Mouse (Mus musculus): Measurements from ENCODE around the gene Qrich2.
A peak's percentile ranks its signal among the peaks of the same experiment; 100 is the strongest.

The Qrich2 gene

GRCm38 (mm10) chr11:116406231-116406728 is 59.8 kb downstream of the Qrich2 start:
- H3K36me3 ChIP-seq (ENCODE audit: control insufficient read depth, insufficient read depth, low read length, poor library complexity, severe bottlenecking) = no peaks in the 10 kb centered on the region
- no peaks in the 10 kb centered on the region for H3K27me3 ChIP-seq (ENCODE audit: control insufficient read depth, insufficient read depth, low read length, poor library complexity, severe bottlenecking)
- DNase-seq (ENCODE audit: low read depth, low spot score) = peak; percentile 79

GRCm38 (mm10) chr11:116405601-116406000 is 60.4 kb downstream of the Qrich2 start:
- Histone ChIP-seq H3K36me3 (ENCODE audit: control insufficient read depth, insufficient read depth, low read length, poor library complexity, severe bottlenecking) (no peaks in the 10 kb centered on the region), H3K27me3 (ENCODE audit: control insufficient read depth, insufficient read depth, low read length, poor library complexity, severe bottlenecking) (no peaks in the 10 kb centered on the region)
- DNase-seq (ENCODE audit: low read depth, low spot score) = peak; percentile 25

GRCm38 (mm10) chr11:116400560-116400959 is 65.5 kb downstream of the Qrich2 start:
- DNase-seq (ENCODE audit: low read depth, low spot score) = no peak
- H3K27me3 ChIP-seq (ENCODE audit: control insufficient read depth, insufficient read depth, low read length, poor library complexity, severe bottlenecking) = no peaks in the 10 kb centered on the region
- H3K36me3 ChIP-seq (ENCODE audit: control insufficient read depth, insufficient read depth, low read length, poor library complexity, severe bottlenecking) = no peaks in the 10 kb centered on the region

GRCm38 (mm10) chr11:116398348-116398677 is 67.7 kb downstream of the Qrich2 start:
- Histone ChIP-seq H3K27me3 (ENCODE audit: control insufficient read depth, insufficient read depth, low read length, poor library complexity, severe bottlenecking) (no peaks in the 10 kb centered on the region), H3K36me3 (ENCODE audit: control insufficient read depth, insufficient read depth, low read length, poor library complexity, severe bottlenecking) (peaks cover 6% of the 10 kb centered on the region)
- DNase-seq (ENCODE audit: low read depth, low spot score) = no peak

- peaks cover 6% of the 10 kb centered on the region for H3K36me3 ChIP-seq (ENCODE audit: control insufficient read depth, insufficient read depth, low read length, poor library complexity, severe bottlenecking)
- no peak for DNase-seq (ENCODE audit: low read depth, low spot score)
- no peaks in the 10 kb centered on the region for H3K27me3 ChIP-seq (ENCODE audit: control insufficient read depth, insufficient read depth, low read length, poor library complexity, severe bottlenecking)
Observed at GRCm38 (mm10) chr11:116397517-116398347, 68.3 kb downstream of the Qrich2 start.

GRCm38 (mm10) chr11:116396934-116397330 is 69.1 kb downstream of the Qrich2 start:
- Histone ChIP-seq H3K36me3 (ENCODE audit: control insufficient read depth, insufficient read depth, low read length, poor library complexity, severe bottlenecking) (peaks cover 6% of the 10 kb centered on the region), H3K27me3 (ENCODE audit: control insufficient read depth, insufficient read depth, low read length, poor library complexity, severe bottlenecking) (no peaks in the 10 kb centered on the region)
- no peak for DNase-seq (ENCODE audit: low read depth, low spot score)

GRCm38 (mm10) chr11:116396276-116396933 is 69.6 kb downstream of the Qrich2 start:
- peaks cover 6% of the 10 kb centered on the region for H3K36me3 ChIP-seq (ENCODE audit: control insufficient read depth, insufficient read depth, low read length, poor library complexity, severe bottlenecking)
- no peak for DNase-seq (ENCODE audit: low read depth, low spot score)
- no peaks in the 10 kb centered on the region for H3K27me3 ChIP-seq (ENCODE audit: control insufficient read depth, insufficient read depth, low read length, poor library complexity, severe bottlenecking)

GRCm38 (mm10) chr11:116394769-116395168 is 71.3 kb downstream of the Qrich2 start:
- Histone ChIP-seq H3K27me3 (ENCODE audit: control insufficient read depth, insufficient read depth, low read length, poor library complexity, severe bottlenecking) (no peaks in the 10 kb centered on the region), H3K36me3 (ENCODE audit: control insufficient read depth, insufficient read depth, low read length, poor library complexity, severe bottlenecking) (peaks cover 6% of the 10 kb centered on the region)
- DNase-seq (ENCODE audit: low read depth, low spot score) = no peak

Data from splenic B cell, adult 2 months (primary cell).